Mouse (Mus musculus) stomach, postnatal 0 days (tissue): ENCODE measurements around the gene Aspscr1.

Experiments used
- CTCF ChIP-seq: IDR thresholded peaks from 2 replicates; pipeline ENCODE4 v1.5.1; 2016; ENCODE audit warnings: antibody characterized with exemption, low read depth, mild to moderate bottlenecking, moderate library complexity
- EP300 ChIP-seq: optimal IDR thresholded peaks from 2 replicates; pipeline ENCODE3; 2016; ENCODE audit warnings: antibody characterized with exemption

DNA sequence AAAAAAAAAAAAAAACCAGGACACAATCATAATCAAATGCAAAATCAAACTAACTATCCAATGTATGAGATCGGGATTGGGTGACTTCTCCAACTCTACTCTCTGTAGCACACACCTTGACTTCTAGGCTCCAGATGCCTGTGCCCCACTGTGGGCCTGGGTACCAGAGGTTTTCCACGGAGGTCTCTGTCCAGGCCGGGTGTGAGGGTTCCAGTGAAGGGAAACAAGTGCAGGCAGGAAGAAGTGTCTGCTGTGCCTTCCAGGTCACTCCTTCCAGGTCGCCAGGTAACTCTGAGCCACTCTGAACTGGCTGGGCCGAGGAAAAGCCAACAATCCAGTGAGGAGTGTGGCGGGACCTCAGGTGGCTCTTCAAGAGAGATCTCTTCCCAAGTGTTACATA, 63.7 kb downstream of the Aspscr1 start:
- no peak for TF ChIP-seq CTCF
- TF ChIP-seq EP300, result no peak
